Mouse (Mus musculus): ENCODE data around the gene Ghdc. TPM values are rescaled to one million over a fixed set of nuclear protein-coding genes. Genes with fewer than 3 reads are reported as not detected.
A peak's percentile ranks its signal among the peaks of the same experiment; 100 is the strongest.

Ghdc gene
- polyA plus RNA-seq, 1 experiment = 7.2 TPM

GRCm38 (mm10) chr11:100752294-100752693 is 18.5 kb downstream of the Ghdc start:
- Histone ChIP-seq H3K9me3 (peaks cover 3% of the 10 kb centered on the region), H3K36me3 (replicated peaks; ENCODE audit: low read length) (no peaks in the 10 kb centered on the region), H3K4me3 (replicated peaks) (no peak overlapping the region), H3K4me1 (peaks cover 21% of the 10 kb centered on the region), H3K27me3 (replicated peaks) (peaks cover 80% of the 10 kb centered on the region)
- TF ChIP-seq FLI1 (IDR thresholded peaks at IDR 0.05; ENCODE audit: low read length) (no peak), GATA1 (IDR thresholded peaks at IDR 0.05; ENCODE audit: borderline replicate concordance, low read length) (no peak)

- Histone ChIP-seq H3K4me3 (replicated peaks) (peak overlapping the region; percentile 8), H3K4me1 (peaks cover 23% of the 10 kb centered on the region), H3K27me3 (replicated peaks) (peaks cover 79% of the 10 kb centered on the region), H3K36me3 (replicated peaks; ENCODE audit: low read length) (no peaks in the 10 kb centered on the region), H3K9me3 (peaks cover 3% of the 10 kb centered on the region)
- TF ChIP-seq GATA1 (IDR thresholded peaks at IDR 0.05; ENCODE audit: borderline replicate concordance, low read length) (no peak), FLI1 (IDR thresholded peaks at IDR 0.05; ENCODE audit: low read length) (no peak)
Measured at GRCm38 (mm10) chr11:100750127-100750526, 20.6 kb downstream of the Ghdc start.

- no peaks in the 10 kb centered on the region for H3K36me3 ChIP-seq (replicated peaks; ENCODE audit: low read length)
- peaks cover 24% of the 10 kb centered on the region for H3K4me1 ChIP-seq
- TF ChIP-seq GATA1 (IDR thresholded peaks at IDR 0.05; ENCODE audit: borderline replicate concordance, low read length) (no peak), FLI1 (IDR thresholded peaks at IDR 0.05; ENCODE audit: low read length) (no peak)
- peaks cover 3% of the 10 kb centered on the region for H3K9me3 ChIP-seq
- peaks cover 74% of the 10 kb centered on the region for H3K27me3 ChIP-seq (replicated peaks)
- H3K4me3 ChIP-seq (replicated peaks) = peak overlapping the region; percentile 57
Measured at GRCm38 (mm10) chr11:100749469-100749868, 21.3 kb downstream of the Ghdc start.

- TF ChIP-seq GATA1 (IDR thresholded peaks at IDR 0.05; ENCODE audit: borderline replicate concordance, low read length) = no peak
- TF ChIP-seq FLI1 (IDR thresholded peaks at IDR 0.05; ENCODE audit: low read length) = no peak
- Histone ChIP-seq H3K36me3 (replicated peaks; ENCODE audit: low read length) (no peaks in the 10 kb centered on the region), H3K4me3 (replicated peaks) (no peak overlapping the region), H3K27me3 (replicated peaks) (peaks cover 69% of the 10 kb centered on the region), H3K9me3 (peaks cover 3% of the 10 kb centered on the region), H3K4me1 (peaks cover 19% of the 10 kb centered on the region)
Measured at GRCm38 (mm10) chr11:100748620-100749019, 22.1 kb downstream of the Ghdc start.

- H3K36me3 ChIP-seq (replicated peaks; ENCODE audit: low read length) = no peaks in the 10 kb centered on the region
- peaks cover 58% of the 10 kb centered on the region for H3K27me3 ChIP-seq (replicated peaks)
- H3K9me3 ChIP-seq = peaks cover 3% of the 10 kb centered on the region
- no peak overlapping the region for H3K4me3 ChIP-seq (replicated peaks)
- TF ChIP-seq FLI1 (IDR thresholded peaks at IDR 0.05; ENCODE audit: low read length) (no peak), GATA1 (IDR thresholded peaks at IDR 0.05; ENCODE audit: borderline replicate concordance, low read length) (no peak)
- peaks cover 23% of the 10 kb centered on the region for H3K4me1 ChIP-seq
Measured at GRCm38 (mm10) chr11:100747114-100747513, 23.6 kb downstream of the Ghdc start.

GRCm38 (mm10) chr11:100746546-100746945 is 24.2 kb downstream of the Ghdc start:
- Histone ChIP-seq H3K4me3 (replicated peaks) (no peak overlapping the region), H3K9me3 (peaks cover 2% of the 10 kb centered on the region), H3K36me3 (replicated peaks; ENCODE audit: low read length) (no peaks in the 10 kb centered on the region), H3K27me3 (replicated peaks) (peaks cover 53% of the 10 kb centered on the region), H3K4me1 (peaks cover 23% of the 10 kb centered on the region)
- TF ChIP-seq GATA1 (IDR thresholded peaks at IDR 0.05; ENCODE audit: borderline replicate concordance, low read length) = no peak
- TF ChIP-seq FLI1 (IDR thresholded peaks at IDR 0.05; ENCODE audit: low read length) = no peak

GRCm38 (mm10) chr11:100745085-100745484 is 25.7 kb downstream of the Ghdc start:
- TF ChIP-seq GATA1 (IDR thresholded peaks at IDR 0.05; ENCODE audit: borderline replicate concordance, low read length) = no peak
- TF ChIP-seq FLI1 (IDR thresholded peaks at IDR 0.05; ENCODE audit: low read length) = no peak
- Histone ChIP-seq H3K9me3 (no peaks in the 10 kb centered on the region), H3K36me3 (replicated peaks; ENCODE audit: low read length) (no peaks in the 10 kb centered on the region), H3K4me3 (replicated peaks) (no peak overlapping the region), H3K4me1 (peaks cover 18% of the 10 kb centered on the region), H3K27me3 (replicated peaks) (peaks cover 48% of the 10 kb centered on the region)

- TF ChIP-seq GATA1 (IDR thresholded peaks at IDR 0.05; ENCODE audit: borderline replicate concordance, low read length) (no peak), FLI1 (IDR thresholded peaks at IDR 0.05; ENCODE audit: low read length) (no peak)
- Histone ChIP-seq H3K9me3 (no peaks in the 10 kb centered on the region), H3K4me1 (peaks cover 31% of the 10 kb centered on the region), H3K4me3 (replicated peaks) (no peak overlapping the region), H3K27me3 (replicated peaks) (peaks cover 14% of the 10 kb centered on the region), H3K36me3 (replicated peaks; ENCODE audit: low read length) (no peaks in the 10 kb centered on the region)
Measured at GRCm38 (mm10) chr11:100741348-100741747, 29.4 kb downstream of the Ghdc start.

- TF ChIP-seq FLI1 (IDR thresholded peaks at IDR 0.05; ENCODE audit: low read length) (no peak), GATA1 (IDR thresholded peaks at IDR 0.05; ENCODE audit: borderline replicate concordance, low read length) (no peak)
- Histone ChIP-seq H3K4me3 (replicated peaks) (peak overlapping the region; percentile 99), H3K9me3 (no peaks in the 10 kb centered on the region), H3K4me1 (peaks cover 50% of the 10 kb centered on the region), H3K36me3 (replicated peaks; ENCODE audit: low read length) (peaks cover 14% of the 10 kb centered on the region), H3K27me3 (replicated peaks) (no peaks in the 10 kb centered on the region)
Measured at GRCm38 (mm10) chr11:100738749-100739148, 32.0 kb downstream of the Ghdc start.

- Histone ChIP-seq H3K4me1 (peaks cover 56% of the 10 kb centered on the region), H3K9me3 (no peaks in the 10 kb centered on the region), H3K4me3 (replicated peaks) (peak within 1 kb of the TSS; percentile 99), H3K27me3 (replicated peaks) (no peaks in the 10 kb centered on the region), H3K36me3 (replicated peaks; ENCODE audit: low read length) (peaks cover 20% of the 10 kb centered on the region)
- TF ChIP-seq FLI1 (IDR thresholded peaks at IDR 0.05; ENCODE audit: low read length) = peak; percentile 58; the same call in 1 of the 2 replicates
- peak; percentile 60; the same call in 1 of the 3 replicates for TF ChIP-seq GATA1 (IDR thresholded peaks at IDR 0.05; ENCODE audit: borderline replicate concordance, low read length)
Measured at GRCm38 (mm10) chr11:100738066-100738604, 32.6 kb downstream of the Ghdc start, which contains the start of gene Rab5c. Gene Rab5c, minus strand, starts transcription at chr11:100738215.

Data from megakaryocyte, embryonic 14.5 days (primary cell).